Mouse (Mus musculus) kidney, embryonic 16.5 days (tissue): Measurements from ENCODE around the gene Dapk2. TPM values are rescaled to one million over a fixed set of nuclear protein-coding genes. Genes with fewer than 3 reads are reported as not detected.
A peak's percentile ranks its signal among the peaks of the same experiment; 100 is the strongest.

Source experiments
- ATAC-seq: fragments of 200-750 bp; cut with Nextera tagmentation; 2 replicates; pipeline ENCODE4 v1.8.0; 2017; ENCODE audit warnings: moderate TSS enrichment; ENCODE audit not compliant: low FRiP score, low TSS enrichment
- H3K27ac ChIP-seq: fragments of 300-500 bp; sonication (generic); 2 replicates; pipeline ENCODE4 v1.5.1; 2014; ENCODE audit warnings: low read length
- H3K27me3 ChIP-seq: fragments of 300-500 bp; sonication (generic); 2 replicates; pipeline ENCODE4 v1.6.1; 2014; ENCODE audit warnings: low read length, control low read depth, mixed read lengths; ENCODE audit not compliant: insufficient read depth
- H3K36me3 ChIP-seq: fragments of 300-500 bp; sonication (generic); 2 replicates; pipeline ENCODE4 v1.6.1; 2014; ENCODE audit warnings: low read length, control low read depth, mixed read lengths; ENCODE audit not compliant: insufficient read depth
- H3K4me1 ChIP-seq: fragments of 300-500 bp; sonication (generic); 2 replicates; pipeline ENCODE4 v1.6.1; 2014; ENCODE audit warnings: low read length, control low read depth, mixed read lengths; ENCODE audit not compliant: insufficient read depth
- H3K4me2 ChIP-seq: fragments of 300-500 bp; sonication (generic); replicated peaks from 2 replicates; pipeline ENCODE4 v1.6.1; 2014; ENCODE audit warnings: low read depth, low read length
- H3K4me3 ChIP-seq: fragments of 300-500 bp; sonication (generic); 2 replicates; pipeline ENCODE4 v1.5.1; 2014; ENCODE audit warnings: mild to moderate bottlenecking, low read length
- H3K9ac ChIP-seq: fragments of 300-500 bp; sonication (generic); replicated peaks from 2 replicates; pipeline ENCODE4 v1.6.1; 2014; ENCODE audit warnings: low read length
- H3K9me3 ChIP-seq: fragments of 300-500 bp; sonication (generic); 2 replicates; pipeline ENCODE4 v1.6.1; 2016; ENCODE audit warnings: low read length, control low read depth
- WGBS: fragments of 180-500 bp; shearing (Covaris S2); extraction: QIAGEN DNeasy Blood & Tissue Kit; methylation state at CpG from one replicate; pipeline ENCODE4 v1.1.7; 2014; 5-methylcytosine and 5-hydroxymethylcytosine counted together
- polyA plus RNA-seq: library from polyadenylated mRNA; unstranded; fragments of >200 nt; fragmentation: Nextera tagmentation; extraction: Ambion mirVana; gene quantifications from 2 replicates; pipeline ENCODE4 v1.2.1, GENCODE M21; 2015

Dapk2 gene
- 4.7 and 4.9 TPM in 2 replicates for polyA plus RNA-seq

- Histone ChIP-seq H3K9me3 (no peaks in the 10 kb centered on the region), H3K4me2 (peak within 1 kb of the TSS; percentile 70), H3K27me3 (no peaks in the 10 kb centered on the region), H3K36me3 (no peaks in the 10 kb centered on the region), H3K4me3 (peak within 1 kb of the TSS; percentile 52), H3K4me1 (no peaks in the 10 kb centered on the region; the same call in 1 of the 2 replicates), H3K27ac (no peak within 1 kb of the TSS), H3K9ac (peak within 1 kb of the TSS; percentile 52)
- WGBS: 2% methylated on average over 58 of the region's 58 CpGs
- peak; percentile 91 for ATAC-seq
These were observed at the start of gene Dapk2 for GRCm38 (mm10) chr9:66157958-66158830. Gene Dapk2, plus strand, starts transcription at chr9:66158223.

DNA sequence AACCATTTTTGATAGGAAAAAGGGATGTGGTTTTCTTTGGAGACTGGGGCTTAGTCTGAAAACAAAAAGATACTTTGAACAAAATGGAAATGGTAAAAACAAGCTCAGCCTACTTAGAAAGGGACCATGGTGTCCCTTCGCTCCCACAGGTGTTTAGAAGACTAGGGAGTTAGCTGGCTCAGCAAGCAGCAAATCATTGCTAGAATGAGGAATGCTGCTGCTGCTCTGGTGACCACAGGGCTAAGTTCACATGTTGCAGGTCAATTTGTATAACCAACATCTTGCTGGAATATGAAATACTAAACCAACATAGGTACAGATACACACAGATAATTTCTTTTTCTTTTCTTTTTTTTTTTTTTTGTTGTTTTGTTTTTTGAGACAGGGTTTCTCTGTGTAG lies 48.4 kb upstream of the Dapk2 start:
- H3K4me1 ChIP-seq: no peaks in the 10 kb centered on the region
- no peak overlapping the region for H3K9ac ChIP-seq
- ATAC-seq: no peak
- 97% methylated on average over 1 of the region's 1 CpGs for WGBS
- H3K36me3 ChIP-seq: peaks cover 38% of the 10 kb centered on the region
- H3K27me3 ChIP-seq: no peaks in the 10 kb centered on the region
- no peak overlapping the region for H3K4me2 ChIP-seq
- H3K9me3 ChIP-seq: no peaks in the 10 kb centered on the region
- H3K27ac ChIP-seq: no peak overlapping the region; the same call in 1 of the 2 replicates
- no peak overlapping the region for H3K4me3 ChIP-seq

GRCm38 (mm10) chr9:66110126-66110525 lies 47.9 kb upstream of the Dapk2 start:
- H3K27ac ChIP-seq: peak overlapping the region; percentile 43
- no peak for ATAC-seq
- H3K36me3 ChIP-seq: peaks cover 32% of the 10 kb centered on the region
- WGBS: 58% methylated on average over 8 of the region's 8 CpGs
- H3K9me3 ChIP-seq: no peaks in the 10 kb centered on the region
- H3K4me2 ChIP-seq: no peak overlapping the region
- no peaks in the 10 kb centered on the region for H3K27me3 ChIP-seq
- H3K4me3 ChIP-seq: no peak overlapping the region
- no peaks in the 10 kb centered on the region for H3K4me1 ChIP-seq
- no peak overlapping the region for H3K9ac ChIP-seq

DNA sequence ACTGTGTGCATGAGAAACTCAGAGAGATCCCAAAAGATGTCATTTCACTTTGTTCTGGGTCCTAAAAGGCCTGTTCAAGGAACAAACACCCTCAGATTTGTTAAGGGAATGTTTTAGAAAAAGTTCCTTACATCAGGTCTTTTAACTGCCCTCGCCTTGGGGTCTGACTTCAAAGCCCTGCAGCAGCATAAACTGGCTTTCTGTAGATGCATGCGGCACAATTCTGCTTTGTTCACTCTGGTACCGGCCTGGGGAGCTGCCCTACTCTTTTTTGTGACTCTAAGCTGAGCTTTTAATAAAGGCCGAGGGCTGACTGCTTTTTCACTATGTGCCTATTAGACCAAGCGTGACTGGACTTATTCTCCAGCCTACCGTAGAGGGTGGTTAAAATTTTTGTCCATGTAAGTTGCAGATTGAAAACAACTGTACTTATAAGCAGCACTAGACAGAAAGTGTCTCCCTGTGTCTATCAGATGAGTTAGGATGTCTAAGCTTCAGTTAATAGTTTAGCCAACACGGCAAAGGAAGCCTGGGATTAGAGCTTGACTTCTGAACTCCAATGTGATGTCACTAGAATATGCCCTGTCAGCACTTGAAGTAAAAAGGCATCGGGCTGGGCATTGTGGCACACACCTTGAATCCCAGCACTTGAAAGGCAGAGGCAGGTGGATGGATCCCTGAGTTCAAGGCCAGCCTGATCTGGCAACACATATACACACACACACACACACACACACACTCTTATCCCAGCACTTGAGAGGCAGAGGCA lies 47.2 kb upstream of the Dapk2 start:
- Histone ChIP-seq H3K36me3 (peaks cover 33% of the 10 kb centered on the region), H3K4me1 (no peaks in the 10 kb centered on the region), H3K27ac (peak overlapping the region; percentile 43), H3K9ac (0 out of 2 replicates have a peak overlapping the region, but pooled peaks have one; percentile 26), H3K4me2 (no peak overlapping the region), H3K27me3 (no peaks in the 10 kb centered on the region), H3K4me3 (no peak overlapping the region), H3K9me3 (no peaks in the 10 kb centered on the region)
- peak; percentile 57; the same call in 1 of the 2 replicates for ATAC-seq
- WGBS: 71% methylated on average over 8 of the region's 8 CpGs

GRCm38 (mm10) chr9:66114341-66114740 lies 43.7 kb upstream of the Dapk2 start:
- Histone ChIP-seq H3K9ac (no peak overlapping the region), H3K27me3 (no peaks in the 10 kb centered on the region), H3K4me2 (no peak overlapping the region), H3K4me1 (peaks cover 6% of the 10 kb centered on the region; the same call in 1 of the 2 replicates), H3K9me3 (no peaks in the 10 kb centered on the region), H3K4me3 (no peak overlapping the region), H3K27ac (no peak overlapping the region), H3K36me3 (peaks cover 15% of the 10 kb centered on the region)
- WGBS: 90% methylated on average over 3 of the region's 3 CpGs
- no peak for ATAC-seq

GRCm38 (mm10) chr9:66116890-66117289 lies 41.1 kb upstream of the Dapk2 start:
- ATAC-seq: no peak
- peaks cover 9% of the 10 kb centered on the region; the same call in 1 of the 2 replicates for H3K4me1 ChIP-seq
- H3K4me2 ChIP-seq: no peak overlapping the region
- H3K9me3 ChIP-seq: no peaks in the 10 kb centered on the region
- H3K27ac ChIP-seq: peak overlapping the region; percentile 20; the same call in 1 of the 2 replicates
- H3K9ac ChIP-seq: no peak overlapping the region
- no peak overlapping the region for H3K4me3 ChIP-seq
- 54% methylated on average over 8 of the region's 8 CpGs for WGBS
- H3K27me3 ChIP-seq: no peaks in the 10 kb centered on the region
- H3K36me3 ChIP-seq: peaks cover 15% of the 10 kb centered on the region

GRCm38 (mm10) chr9:66119498-66119897 lies 38.5 kb upstream of the Dapk2 start:
- Histone ChIP-seq H3K4me3 (no peak overlapping the region), H3K27me3 (no peaks in the 10 kb centered on the region)
- no peak for ATAC-seq

GRCm38 (mm10) chr9:66120106-66120505 lies 37.9 kb upstream of the Dapk2 start:
- Histone ChIP-seq H3K27me3 (no peaks in the 10 kb centered on the region), H3K27ac (no peak overlapping the region), H3K4me1 (peaks cover 24% of the 10 kb centered on the region), H3K9me3 (no peaks in the 10 kb centered on the region), H3K36me3 (peaks cover 6% of the 10 kb centered on the region; the same call in 1 of the 2 replicates), H3K4me3 (no peak overlapping the region), H3K4me2 (no peak overlapping the region), H3K9ac (no peak overlapping the region)
- ATAC-seq: no peak
- WGBS: 90% methylated on average over 4 of the region's 4 CpGs

More at GRCm38 (mm10) chr9:66119498-66119897, 38.5 kb upstream of the Dapk2 start:
- Histone ChIP-seq H3K9ac (no peak overlapping the region), H3K4me1 (peaks cover 23% of the 10 kb centered on the region), H3K36me3 (peaks cover 6% of the 10 kb centered on the region; the same call in 1 of the 2 replicates), H3K9me3 (no peaks in the 10 kb centered on the region), H3K27ac (no peak overlapping the region), H3K4me2 (no peak overlapping the region)
- 93% methylated on average over 2 of the region's 2 CpGs for WGBS

DNA sequence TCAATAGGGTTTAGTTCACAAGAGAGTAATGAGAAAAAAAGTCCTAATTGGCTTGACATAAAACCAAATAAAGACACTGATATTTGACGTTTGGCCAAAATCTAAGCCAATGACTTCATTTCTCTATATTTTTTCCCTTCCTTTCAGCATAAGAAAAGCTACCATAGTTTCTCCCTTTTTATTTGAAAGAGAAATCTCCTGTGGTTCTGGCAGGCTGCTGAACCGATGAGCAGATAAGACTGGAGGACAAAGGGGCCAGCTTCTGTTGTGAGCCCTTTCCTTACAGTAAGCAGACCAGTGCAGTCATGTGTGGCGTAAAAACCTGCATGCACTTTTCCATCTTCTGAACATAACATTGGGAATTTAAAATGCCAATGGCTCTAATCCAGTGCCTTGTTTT lies 37.1 kb upstream of the Dapk2 start:
- Histone ChIP-seq H3K36me3 (0 out of 2 replicates have a peak, but pooled peaks cover 2% of the 10 kb centered on the region), H3K27ac (no peak overlapping the region), H3K9me3 (no peaks in the 10 kb centered on the region), H3K27me3 (no peaks in the 10 kb centered on the region), H3K4me3 (no peak overlapping the region), H3K9ac (no peak overlapping the region), H3K4me2 (no peak overlapping the region), H3K4me1 (peaks cover 33% of the 10 kb centered on the region)
- no peak for ATAC-seq
- 73% methylated on average over 3 of the region's 3 CpGs for WGBS
